Comparison of ENCODE assay signal across 8 mouse cellular contexts in the genomic region with DNA sequence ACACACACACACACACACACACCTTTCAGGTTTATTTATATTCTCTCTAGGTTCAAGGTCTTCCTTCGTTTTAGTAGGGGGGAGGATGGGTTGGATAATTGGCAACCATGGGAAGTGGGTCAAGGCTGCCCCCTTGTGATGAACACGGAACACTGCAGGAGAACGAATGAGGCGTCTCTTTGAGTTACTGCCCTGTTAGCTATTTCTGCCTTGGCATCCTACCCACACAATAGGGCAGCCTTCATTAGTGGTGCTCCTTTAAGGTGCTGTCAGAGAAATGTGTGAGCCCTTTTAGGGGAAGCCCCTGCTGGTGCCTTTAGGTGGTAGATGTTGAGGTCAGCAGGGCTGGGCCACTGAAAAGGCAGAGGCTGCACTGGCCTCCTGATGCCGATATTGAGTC. TPM values are rescaled to one million over a fixed set of nuclear protein-coding genes. Genes with fewer than 3 reads are reported as not detected.
A peak's percentile ranks its signal among the peaks of the same experiment; 100 is the strongest.
DNase-seq lines count a peak whose midpoint lies in the region; ATAC-seq and TF ChIP-seq lines count a peak whose summit lies in the region.

No protein-coding gene starts in this region.

- peak; percentile 38 for DNase-seq in forebrain, embryonic 10.5 days (ENCODE audit: extremely low spot score, low spot score)
- DNase-seq in testis, postnatal 14 days (ENCODE audit: low spot score), result no peak
- peak; percentile 51 to 59 for DNase-seq in cerebellum, postnatal 25 days
- DNase-seq in lung, postnatal 14 days, result peak; percentile 46
- DNase-seq in thymus, postnatal 10 days (ENCODE audit: low spot score in 2 of 2), result peak; percentile 15 to 63

- peak; percentile 82; the same call in 1 of the 2 replicates for TF ChIP-seq CTCF in testis, adult 2 months (IDR thresholded peaks at IDR 0.05; ENCODE audit: control insufficient read depth, insufficient read depth, insufficient replicate concordance, low read depth, low read length)

- no peak overlapping the region for H3K4me2 ChIP-seq in forebrain, embryonic 12.5 days
- no peak overlapping the region for H3K4me2 ChIP-seq in hindbrain, embryonic 13.5 days

- H3K9ac ChIP-seq in forebrain, embryonic 12.5 days, result no peak overlapping the region
- H3K9ac ChIP-seq in hindbrain, embryonic 13.5 days, result no peak overlapping the region

- 24% methylated on average over 5 of the region's 5 CpGs for WGBS in forebrain, embryonic 10.5 days
- WGBS in forebrain, embryonic 12.5 days, result 23% methylated on average over 5 of the region's 5 CpGs
- whole genome bisulfite sequencing in hindbrain, embryonic 13.5 days, result 28% methylated on average over 5 of the region's 5 CpGs

- no peak; the same call in 1 of the 2 replicates for ATAC-seq in forebrain, embryonic 12.5 days (ENCODE audit: low FRiP score)
- ATAC-seq in hindbrain, embryonic 13.5 days (ENCODE audit: low FRiP score), result peak; percentile 31; the same call in 1 of the 2 replicates

- H3K27ac ChIP-seq in forebrain, embryonic 10.5 days, result no peak overlapping the region
- H3K27ac ChIP-seq in forebrain, embryonic 12.5 days, result no peak overlapping the region
- no peak overlapping the region for H3K27ac ChIP-seq in testis, adult 2 months (ENCODE audit: control insufficient read depth, insufficient read depth, low read depth, low read length)
- no peak overlapping the region for H3K27ac ChIP-seq in hindbrain, embryonic 13.5 days

- H3K4me3 ChIP-seq in forebrain, embryonic 10.5 days, result no peak overlapping the region
- no peak overlapping the region for H3K4me3 ChIP-seq in forebrain, embryonic 12.5 days (replicated peaks)
- peak overlapping the region; percentile 59 for H3K4me3 ChIP-seq in testis, adult 2 months (ENCODE audit: control insufficient read depth, low read depth, low read length)
- no peak overlapping the region for H3K4me3 ChIP-seq in hindbrain, embryonic 13.5 days

- H3K27me3 ChIP-seq in forebrain, embryonic 10.5 days (ENCODE audit: poor library complexity, severe bottlenecking), result no peaks in the 10 kb centered on the region
- H3K27me3 ChIP-seq in forebrain, embryonic 12.5 days, result no peaks in the 10 kb centered on the region
- no peaks in the 10 kb centered on the region for H3K27me3 ChIP-seq in testis, adult 2 months (ENCODE audit: control insufficient read depth, insufficient read depth, low read length)
- H3K27me3 ChIP-seq in hindbrain, embryonic 13.5 days, result 0 out of 2 replicates have a peak, but pooled peaks cover 5% of the 10 kb centered on the region

- H3K4me1 ChIP-seq in forebrain, embryonic 10.5 days, result peaks cover 29% of the 10 kb centered on the region
- peaks cover 20% of the 10 kb centered on the region for H3K4me1 ChIP-seq in forebrain, embryonic 12.5 days
- no peaks in the 10 kb centered on the region for H3K4me1 ChIP-seq in testis, adult 2 months (ENCODE audit: control insufficient read depth, insufficient read depth, low read length)
- H3K4me1 ChIP-seq in hindbrain, embryonic 13.5 days (replicated peaks), result peaks cover 31% of the 10 kb centered on the region

- TF ChIP-seq POLR2A in testis, adult 2 months (IDR thresholded peaks at IDR 0.05; ENCODE audit: control insufficient read depth, low read depth, low read length), result no peak

- H3K36me3 ChIP-seq in forebrain, embryonic 10.5 days (replicated peaks), result no peaks in the 10 kb centered on the region
- no peaks in the 10 kb centered on the region for H3K36me3 ChIP-seq in forebrain, embryonic 12.5 days (replicated peaks)
- H3K36me3 ChIP-seq in testis, adult 2 months (ENCODE audit: control insufficient read depth, insufficient read depth, low read length), result no peaks in the 10 kb centered on the region
- no peaks in the 10 kb centered on the region for H3K36me3 ChIP-seq in hindbrain, embryonic 13.5 days

- no peaks in the 10 kb centered on the region for H3K9me3 ChIP-seq in forebrain, embryonic 10.5 days
- no peaks in the 10 kb centered on the region for H3K9me3 ChIP-seq in forebrain, embryonic 12.5 days
- no peaks in the 10 kb centered on the region for H3K9me3 ChIP-seq in hindbrain, embryonic 13.5 days

RNA-seq across cellular contexts. Expression of gene Guca2b, which starts 8.7 kb away (rescaled TPM):
- not detected in 2 replicates for polyA plus RNA-seq in forebrain, embryonic 10.5 days (2016; fragmentation: Nextera tagmentation; extraction: Ambion mirVana)
- not detected in 2 replicates for polyA plus RNA-seq in forebrain, embryonic 12.5 days (2016; fragmentation: Nextera tagmentation; extraction: Ambion mirVana)
- 0.48 and 3.0 TPM in 2 replicates for polyA plus RNA-seq in testis, adult 2 months (2012; rRNA removed)
- not detected in 2 replicates for polyA plus RNA-seq in hindbrain, embryonic 13.5 days (2015; fragmentation: Nextera tagmentation; extraction: Ambion mirVana)

RNA-seq across cellular contexts. Expression of gene Guca2a, which starts 29.9 kb away (rescaled TPM):
- polyA plus RNA-seq in forebrain, embryonic 10.5 days (2016; fragmentation: Nextera tagmentation; extraction: Ambion mirVana), result not detected in 2 replicates
- not detected in 2 replicates for polyA plus RNA-seq in forebrain, embryonic 12.5 days (2016; fragmentation: Nextera tagmentation; extraction: Ambion mirVana)
- polyA plus RNA-seq in testis, adult 2 months (2012; rRNA removed), result 0.78 and 1.3 TPM in 2 replicates
- not detected in 2 replicates for polyA plus RNA-seq in hindbrain, embryonic 13.5 days (2015; fragmentation: Nextera tagmentation; extraction: Ambion mirVana)
